Mouse (Mus musculus): Measurements from ENCODE around the gene Pde1c.

The Pde1c gene

GRCm38 (mm10) chr6:56331432-56331831, 237.5 kb downstream of the Pde1c start:
- no peak for DNase-seq (ENCODE audit: low spot score in 2 of 2)

DNA sequence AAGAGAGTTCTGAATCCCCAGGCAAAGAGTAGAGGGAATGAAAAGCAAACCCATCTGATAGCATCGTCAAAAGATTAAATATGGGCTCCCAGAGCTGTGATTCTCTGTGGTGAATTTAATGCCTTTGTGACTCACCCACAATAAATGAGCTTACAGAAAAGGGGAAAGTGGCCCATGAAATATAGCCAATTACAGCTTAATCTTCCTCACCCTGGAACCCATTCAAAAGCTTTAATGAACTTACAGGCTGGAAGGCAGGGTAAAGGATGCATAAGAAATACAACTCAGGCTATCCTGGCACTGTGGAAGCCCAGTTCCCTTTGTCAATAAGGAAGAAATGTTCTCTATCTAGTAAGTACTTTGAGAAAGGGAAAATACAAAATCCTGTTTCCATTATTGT, 240.8 kb downstream of the Pde1c start:
- no peak for DNase-seq (ENCODE audit: low spot score in 2 of 2)

DNA sequence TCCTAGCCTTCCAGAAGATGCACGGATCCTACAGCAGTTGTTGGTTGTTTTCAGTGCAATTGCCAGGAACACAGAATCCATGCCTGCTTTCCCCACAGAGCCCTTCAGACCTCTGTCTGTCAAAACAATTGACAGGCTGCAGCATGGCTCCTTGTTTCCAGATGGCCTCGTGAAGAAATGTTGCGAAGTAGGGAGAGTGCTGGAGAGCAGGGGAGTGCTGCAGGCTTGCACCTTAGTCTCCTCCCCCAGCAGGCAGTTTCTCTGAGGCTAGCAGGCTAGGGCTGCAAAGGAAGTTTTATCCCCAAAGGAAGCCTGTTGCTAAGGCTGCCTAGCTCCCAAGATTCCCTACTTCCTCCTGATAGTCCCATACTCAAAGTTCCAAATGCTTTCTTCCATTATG, 246.1 kb downstream of the Pde1c start:
- no peak for DNase-seq (ENCODE audit: low spot score in 2 of 2)

- no peak for DNase-seq (ENCODE audit: low spot score in 2 of 2)
These were observed 258.6 kb downstream of the Pde1c start for GRCm38 (mm10) chr6:56310318-56310717.

DNA sequence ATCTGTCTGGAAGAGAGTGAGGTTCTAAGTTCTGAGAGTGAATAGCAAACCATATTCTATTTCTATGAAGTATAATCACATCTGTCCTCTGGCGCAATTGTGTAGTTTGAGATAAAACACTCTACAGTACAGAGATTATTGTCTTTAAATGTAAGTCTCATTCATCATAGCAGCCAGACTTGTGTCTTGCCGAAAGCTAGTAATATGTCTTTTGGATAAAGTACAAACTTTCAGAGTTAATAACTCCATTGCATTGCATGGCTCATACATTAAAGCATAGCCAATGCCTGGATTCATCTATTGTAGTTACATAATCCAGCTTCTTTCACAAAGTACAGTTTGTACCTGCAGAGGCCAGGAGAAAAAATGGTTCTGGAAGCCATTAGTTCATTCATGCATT, 262.8 kb downstream of the Pde1c start:
- DNase-seq (ENCODE audit: low spot score in 2 of 2), result no peak

- DNase-seq (ENCODE audit: low spot score in 2 of 2), result no peak
These were observed 276.7 kb downstream of the Pde1c start for GRCm38 (mm10) chr6:56292176-56292575.

GRCm38 (mm10) chr6:56289307-56289706, 279.6 kb downstream of the Pde1c start:
- DNase-seq (ENCODE audit: low spot score in 2 of 2), result no peak

DNA sequence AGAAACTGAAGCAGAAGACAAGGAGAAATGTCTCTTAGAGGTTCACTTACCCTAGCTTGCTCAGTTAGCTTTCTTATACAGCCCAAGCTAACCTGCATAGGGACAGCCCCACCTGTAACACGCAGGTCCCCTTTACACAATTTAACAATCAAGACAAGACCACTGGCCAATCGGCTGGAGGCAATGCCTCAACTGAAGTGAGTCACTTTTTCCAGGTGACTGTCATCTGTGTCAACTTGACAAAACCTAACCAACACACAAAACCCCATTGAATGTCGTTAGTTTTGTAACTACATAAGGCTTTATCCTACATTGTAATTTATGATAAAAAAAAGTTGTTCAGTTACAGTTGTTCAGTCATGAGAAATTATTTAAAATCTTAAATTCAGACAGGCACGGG, 284.1 kb downstream of the Pde1c start:
- DNase-seq (ENCODE audit: low spot score in 2 of 2), result no peak

GRCm38 (mm10) chr6:56275461-56275860, 293.4 kb downstream of the Pde1c start:
- DNase-seq (ENCODE audit: low spot score in 2 of 2), result no peak

- DNase-seq (ENCODE audit: low spot score in 2 of 2), result no peak
These were observed 297.2 kb downstream of the Pde1c start for GRCm38 (mm10) chr6:56271741-56272140.

DNA sequence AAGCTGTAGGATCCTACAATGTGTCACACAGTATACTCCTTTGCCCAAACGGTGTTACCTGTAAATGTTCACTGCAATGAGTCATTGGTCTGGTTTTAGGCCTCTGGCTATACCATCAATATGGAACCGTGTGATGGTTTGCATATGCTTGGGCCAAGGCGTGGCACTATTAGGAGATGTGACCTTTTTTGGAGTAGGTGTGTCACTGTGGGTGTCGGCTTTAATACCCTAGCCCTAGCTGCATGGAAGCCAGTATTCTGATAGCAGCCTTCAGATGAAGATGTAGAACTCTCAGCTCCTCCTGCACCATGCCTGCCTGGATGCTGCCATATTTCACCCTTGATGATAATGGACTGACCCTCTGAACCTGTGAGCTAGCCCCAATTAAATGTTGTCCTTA, 304.4 kb downstream of the Pde1c start:
- no peak for DNase-seq (ENCODE audit: low spot score in 2 of 2)

DNA sequence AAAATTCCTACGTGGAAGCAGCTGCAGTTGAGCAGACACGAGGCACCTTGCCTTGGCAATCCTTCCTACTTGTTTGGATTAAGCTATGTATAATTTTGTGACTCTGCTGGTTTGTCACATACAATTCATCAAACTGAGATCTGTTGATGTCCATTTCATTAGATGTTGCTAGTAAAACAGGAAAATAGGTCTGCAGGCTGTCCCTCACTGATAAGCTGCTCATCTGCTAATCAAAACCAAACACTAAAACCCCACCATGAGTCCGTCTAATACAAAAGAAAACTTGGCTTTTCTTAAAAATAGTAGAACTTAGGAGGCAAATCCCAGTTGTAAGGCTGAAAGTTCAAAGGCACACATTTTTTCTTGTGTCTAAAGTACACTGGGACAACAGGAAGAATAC, 308.8 kb downstream of the Pde1c start:
- no peak for DNase-seq (ENCODE audit: low spot score in 2 of 2)

DNA sequence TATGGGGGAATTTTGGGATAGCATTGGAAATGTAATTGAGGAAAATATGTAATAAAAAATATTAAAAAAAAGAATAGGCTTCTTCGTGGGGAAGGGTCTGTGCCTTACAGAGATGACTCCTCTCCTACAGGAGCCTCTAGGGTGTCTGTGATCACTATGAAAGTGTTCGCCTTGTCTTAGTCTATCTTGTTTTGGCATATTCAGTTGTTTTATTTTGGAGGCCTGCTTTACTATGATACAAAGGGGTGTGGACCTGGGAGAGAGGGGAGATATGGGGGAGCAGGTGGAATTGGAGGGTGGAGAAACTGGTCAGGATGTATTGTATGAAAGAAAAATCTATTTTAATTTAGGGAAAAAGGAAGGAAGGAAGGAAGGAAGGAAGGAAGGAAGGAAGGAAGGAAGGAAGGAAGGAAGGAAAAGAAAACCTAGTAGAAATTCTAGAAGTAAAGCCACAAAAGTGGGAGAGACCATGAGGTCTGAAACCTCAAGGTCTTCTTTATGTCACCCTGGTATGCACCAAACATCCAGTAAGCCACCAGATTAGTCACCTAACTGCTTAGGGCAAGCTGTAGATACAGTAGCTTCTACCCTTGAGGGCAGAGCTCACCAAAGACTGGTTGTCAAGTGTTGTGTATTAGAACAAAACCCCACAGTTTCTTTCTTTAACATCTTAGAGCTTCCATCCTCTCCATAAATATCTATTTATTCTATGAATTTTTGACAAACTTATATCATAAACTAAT, 311.2 kb downstream of the Pde1c start:
- DNase-seq (ENCODE audit: low spot score in 2 of 2), result no peak

- no peak for DNase-seq (ENCODE audit: low spot score in 2 of 2)
These were observed 318.8 kb downstream of the Pde1c start for GRCm38 (mm10) chr6:56250091-56250490.

DNA sequence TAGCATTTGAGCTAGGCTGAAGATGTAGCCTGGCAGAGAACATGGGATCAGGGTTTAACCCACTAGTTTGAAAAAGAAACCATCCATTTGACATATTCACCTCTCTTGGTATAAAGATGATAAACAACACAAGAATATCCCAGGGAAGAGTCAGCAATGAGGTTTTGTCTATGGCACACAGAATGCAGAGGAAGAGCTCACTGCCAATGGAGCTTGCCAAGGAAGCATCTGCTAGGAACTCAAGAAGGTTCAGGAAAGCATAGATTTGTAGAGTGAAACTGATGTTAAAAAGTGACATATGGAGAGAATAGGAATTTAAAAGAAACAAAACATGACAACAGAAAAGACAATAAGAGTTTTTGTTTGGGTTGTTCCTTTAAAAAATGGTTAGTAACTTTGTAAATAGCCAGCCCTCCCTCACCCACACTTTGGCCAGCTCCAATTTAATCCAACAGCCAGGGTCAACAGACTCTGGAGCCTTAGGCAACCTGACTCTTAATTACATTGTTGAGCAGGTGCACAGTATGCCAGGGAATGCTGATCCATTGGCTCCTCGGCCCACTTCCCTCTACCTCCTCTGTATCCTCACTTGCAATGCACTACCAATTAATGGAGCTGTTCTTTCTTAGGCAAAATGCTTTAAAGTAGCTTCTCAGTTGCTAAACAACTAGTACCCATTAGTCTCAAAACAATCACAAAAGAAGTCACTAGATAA, 377.3 kb downstream of the Pde1c start:
- no peak for DNase-seq (ENCODE audit: low spot score in 2 of 2)

DNA sequence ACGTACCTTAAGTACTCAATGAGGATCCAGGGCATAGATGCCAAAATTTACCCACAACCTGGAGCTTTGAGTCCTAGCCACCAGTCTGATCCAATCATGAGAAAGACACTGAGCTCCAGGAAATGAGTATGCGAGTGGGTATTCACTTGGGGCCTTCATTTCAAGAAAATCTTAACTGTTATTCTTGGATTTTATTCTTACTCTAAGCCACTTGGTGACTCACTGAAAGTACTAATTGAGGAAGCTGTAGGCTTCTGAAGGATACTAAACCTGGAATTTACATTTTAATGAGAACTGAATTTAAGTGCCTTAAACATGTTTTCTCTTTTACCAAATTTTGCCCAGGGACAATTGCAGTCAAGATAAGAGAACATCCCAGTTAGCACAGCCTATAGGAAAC, 392.4 kb downstream of the Pde1c start:
- DNase-seq (ENCODE audit: low spot score in 2 of 2), result no peak

GRCm38 (mm10) chr6:56172172-56172571, 396.7 kb downstream of the Pde1c start:
- no peak for DNase-seq (ENCODE audit: low spot score in 2 of 2)

DNA sequence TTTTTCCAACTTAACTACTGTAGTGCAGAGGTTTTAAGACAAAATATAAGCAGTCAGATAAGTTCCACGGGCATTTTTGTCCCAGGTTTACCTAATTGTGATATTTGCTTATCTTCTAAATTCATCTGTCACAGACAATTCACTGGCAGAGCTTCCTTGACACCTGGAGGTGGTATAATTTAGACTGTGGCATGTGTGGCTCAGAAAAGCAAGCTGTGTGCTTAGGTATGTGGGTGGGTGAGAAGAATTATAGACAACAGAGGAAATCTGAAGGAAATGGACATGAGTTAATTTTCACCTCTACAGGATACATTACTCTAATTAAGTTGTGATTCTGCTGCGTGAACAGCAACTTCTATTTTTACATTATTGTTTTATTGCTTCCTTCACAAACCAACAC, 400.2 kb downstream of the Pde1c start:
- no peak for DNase-seq (ENCODE audit: low spot score in 2 of 2)

GRCm38 (mm10) chr6:56158217-56158616, 410.7 kb downstream of the Pde1c start:
- no peak for DNase-seq (ENCODE audit: low spot score in 2 of 2)

- no peak for DNase-seq (ENCODE audit: low spot score in 2 of 2)
These were observed 412.1 kb downstream of the Pde1c start for GRCm38 (mm10) chr6:56156836-56157235.

GRCm38 (mm10) chr6:56130493-56131159, 438.3 kb downstream of the Pde1c start:
- no peak for DNase-seq (ENCODE audit: low spot score in 2 of 2)

- DNase-seq (ENCODE audit: low spot score in 2 of 2), result no peak
These were observed 469.3 kb downstream of the Pde1c start for GRCm38 (mm10) chr6:56099520-56100101.

DNA sequence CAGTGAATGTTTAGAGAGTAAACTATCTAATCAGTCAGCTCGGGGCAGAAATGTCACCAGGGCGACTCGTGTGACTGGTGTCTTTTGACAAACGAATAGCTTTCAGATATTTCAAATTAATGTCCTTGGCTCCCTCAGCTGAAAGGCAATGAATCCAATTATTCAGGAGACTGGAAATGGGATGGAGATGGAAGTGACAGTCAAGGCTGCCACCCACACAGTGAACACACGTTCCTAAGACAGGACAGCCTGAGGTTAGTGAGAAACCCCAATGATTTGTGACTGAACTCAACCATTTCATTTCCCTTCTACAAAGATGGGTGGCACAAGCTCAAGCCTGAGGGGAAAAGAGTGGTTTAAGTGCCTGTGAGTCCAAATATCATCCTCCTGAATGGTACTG, 470.5 kb downstream of the Pde1c start:
- DNase-seq (ENCODE audit: low spot score in 2 of 2), result no peak

Data from urinary bladder, postnatal 36 days (tissue).